Mouse (Mus musculus): Measurements from ENCODE around the gene Idua. TPM values are rescaled to one million over a fixed set of nuclear protein-coding genes. Genes with fewer than 3 reads are reported as not detected.

Idua gene
- polyA plus RNA-seq, 1 experiment = 19.6 TPM

- no peak for DNase-seq (ENCODE audit: low read depth)
Measured at GRCm38 (mm10) chr5:108719761-108720160, 59.6 kb downstream of the Idua start.

GRCm38 (mm10) chr5:108724006-108724405 is 63.9 kb downstream of the Idua start:
- DNase-seq (ENCODE audit: low read depth) = no peak

GRCm38 (mm10) chr5:108726557-108727248 is 66.6 kb downstream of the Idua start:
- no peak for DNase-seq (ENCODE audit: low read depth)

- DNase-seq (ENCODE audit: low read depth) = no peak
Measured at GRCm38 (mm10) chr5:108727425-108727824, 67.3 kb downstream of the Idua start.

Other genes with a start within 250 kb of the Idua start
- gene Atp5k, start 225.9 kb upstream of the Idua start, polyA plus RNA-seq (2012; rRNA removed) = 45.6 and 59.4 TPM in 2 replicates
- gene Mfsd7a, start 211.4 kb upstream of the Idua start, polyA plus RNA-seq (2012; rRNA removed) = 8.4 and 14.0 TPM in 2 replicates
- 8.3 and 8.7 TPM in 2 replicates for gene Pcgf3, start 199.1 kb upstream of the Idua start, polyA plus RNA-seq (2012; rRNA removed)
- gene Cplx1, start 110.3 kb upstream of the Idua start, polyA plus RNA-seq (2012; rRNA removed) = 0.13 and 0.20 TPM in 2 replicates
- gene Gak, start 30.6 kb upstream of the Idua start, polyA plus RNA-seq (2012; rRNA removed) = 75.0 and 80.5 TPM in 2 replicates
- gene Tmem175, start 30.6 kb upstream of the Idua start, polyA plus RNA-seq (2012; rRNA removed) = 51.2 and 55.5 TPM in 2 replicates
- gene Dgkq, start 9.3 kb downstream of the Idua start, polyA plus RNA-seq (2012; rRNA removed) = 20.8 and 22.1 TPM in 2 replicates
- 0.25 and 0.26 TPM in 2 replicates for gene Slc26a1, start 15.2 kb downstream of the Idua start, polyA plus RNA-seq (2012; rRNA removed)
- 189 and 225 TPM in 2 replicates for gene Fgfrl1, start 32.1 kb downstream of the Idua start, polyA plus RNA-seq (2012; rRNA removed)
- not detected in 2 replicates for gene Rnf212, start 114.7 kb downstream of the Idua start, polyA plus RNA-seq (2012; rRNA removed)
- not detected in 2 replicates for gene Tmed11, start 135.0 kb downstream of the Idua start, polyA plus RNA-seq (2012; rRNA removed)
- not detected in 2 replicates for gene Vmn2r8, start 148.5 kb downstream of the Idua start, polyA plus RNA-seq (2012; rRNA removed)
- gene Vmn2r9, start 192.3 kb downstream of the Idua start, polyA plus RNA-seq (2012; rRNA removed) = not detected in 2 replicates

Measured in gonadal fat pad, adult 2 months (tissue).